Mouse (Mus musculus): ENCODE measurements around the gene Prrt2. TPM values are rescaled to one million over a fixed set of nuclear protein-coding genes. Genes with fewer than 3 reads are reported as not detected.

The Prrt2 gene
- total RNA-seq, 1 experiment: 0.36 TPM

GRCm38 (mm10) chr7:127018416-127019305 lies 2.4 kb downstream of the Prrt2 start:
- Histone ChIP-seq H3K4me3 (ENCODE audit: insufficient read depth in 1 of 2, low read depth in 1 of 2, low read length in 2 of 2, poor library complexity in 1 of 2, severe bottlenecking in 1 of 2) (no peak overlapping the region), H3K9ac (ENCODE audit: insufficient read depth, low read depth, low read length, poor library complexity, severe bottlenecking) (no peak overlapping the region), H3K4me1 (ENCODE audit: control insufficient read depth in 2 of 2, insufficient read depth in 2 of 2, low read length in 2 of 2, poor library complexity in 1 of 2) (peaks cover 4 to 16% of the 10 kb centered on the region in 2 experiments; a peak in 2 of 4 replicates), H3K27ac (ENCODE audit: insufficient read depth, low read depth, low read length, poor library complexity, severe bottlenecking) (no peak overlapping the region), H3K36me3 (ENCODE audit: control insufficient read depth, insufficient read depth, low read length, poor library complexity, severe bottlenecking) (peaks cover 25% of the 10 kb centered on the region), H3K9me3 (ENCODE audit: control insufficient read depth, insufficient read depth, low read depth, low read length) (no peaks in the 10 kb centered on the region)
- no peak for DNase-seq (ENCODE audit: low read depth, low spot score)
- in situ Hi-C loops (cut with MboI; ENCODE audit: low sequenced_read_pairs in 2 of 2, unreplicated experiment in 2 of 2): no loop called here
- no peak for TF ChIP-seq HCFC1 (IDR thresholded peaks at IDR 0.05; ENCODE audit: borderline replicate concordance, insufficient read depth, low read length)
- TF ChIP-seq CHD2 (IDR thresholded peaks at IDR 0.05; ENCODE audit: low read depth, low read length): no peak
- no peak for TF ChIP-seq ZNF384 (IDR thresholded peaks at IDR 0.05; ENCODE audit: low read depth, low read length)
- no peak for TF ChIP-seq MAFK (IDR thresholded peaks at IDR 0.05; ENCODE audit: insufficient read depth, low read depth, low read length)
- TF ChIP-seq ZC3H11A (IDR thresholded peaks at IDR 0.05; ENCODE audit: borderline replicate concordance, low read depth, low read length): no peak

DNA sequence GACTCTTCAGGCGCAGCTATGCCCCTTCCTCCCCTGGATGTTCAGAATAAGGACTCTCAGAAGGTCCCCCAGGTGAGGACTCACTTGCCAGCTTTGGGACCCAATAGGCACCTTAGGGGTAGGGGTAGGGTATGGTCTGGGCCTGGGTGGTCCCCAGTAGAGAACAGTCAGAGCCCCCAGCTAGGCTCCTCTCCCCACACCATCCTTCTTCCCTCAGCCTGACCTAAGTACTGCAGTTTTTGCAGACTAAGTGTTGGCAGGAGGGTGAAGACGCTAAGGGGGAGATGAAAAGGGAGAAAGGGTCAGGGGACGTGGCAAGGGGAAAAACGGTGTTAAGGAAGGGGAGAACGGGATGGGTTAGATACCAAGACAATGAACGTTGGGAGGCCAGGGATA lies 3.1 kb downstream of the Prrt2 start:
- H3K27ac ChIP-seq (ENCODE audit: insufficient read depth, low read depth, low read length, poor library complexity, severe bottlenecking): no peak overlapping the region
- no peaks in the 10 kb centered on the region for H3K9me3 ChIP-seq (ENCODE audit: control insufficient read depth, insufficient read depth, low read depth, low read length)
- no peak for DNase-seq (ENCODE audit: low read depth, low spot score)
- H3K4me3 ChIP-seq (ENCODE audit: insufficient read depth in 1 of 2, low read depth in 1 of 2, low read length in 2 of 2, poor library complexity in 1 of 2, severe bottlenecking in 1 of 2): no peak overlapping the region
- peaks cover 21% of the 10 kb centered on the region for H3K36me3 ChIP-seq (ENCODE audit: control insufficient read depth, insufficient read depth, low read length, poor library complexity, severe bottlenecking)
- 0 out of 2 replicates have a peak overlapping the region, but pooled peaks have one; percentile 14 for H3K9ac ChIP-seq (ENCODE audit: insufficient read depth, low read depth, low read length, poor library complexity, severe bottlenecking)
- H3K4me1 ChIP-seq (ENCODE audit: control insufficient read depth in 2 of 2, insufficient read depth in 2 of 2, low read length in 2 of 2, poor library complexity in 1 of 2): peaks cover 4 to 11% of the 10 kb centered on the region in 2 experiments; a peak in 3 of 4 replicates
- no peak for TF ChIP-seq CHD2 (IDR thresholded peaks at IDR 0.05; ENCODE audit: low read depth, low read length)
- no peak for TF ChIP-seq ZC3H11A (IDR thresholded peaks at IDR 0.05; ENCODE audit: borderline replicate concordance, low read depth, low read length)
- TF ChIP-seq ZNF384 (IDR thresholded peaks at IDR 0.05; ENCODE audit: low read depth, low read length): no peak
- no peak for TF ChIP-seq HCFC1 (IDR thresholded peaks at IDR 0.05; ENCODE audit: borderline replicate concordance, insufficient read depth, low read length)
- no peak for TF ChIP-seq MAFK (IDR thresholded peaks at IDR 0.05; ENCODE audit: insufficient read depth, low read depth, low read length)
- in situ Hi-C loops (cut with MboI; ENCODE audit: low sequenced_read_pairs in 2 of 2, unreplicated experiment in 2 of 2): no loop called here

GRCm38 (mm10) chr7:127016971-127017949 lies 3.8 kb downstream of the Prrt2 start, which contains the start of gene Pagr1a:
Pagr1a (minus strand) TSS chr7:127017352.
- peak within 1 kb of the TSS; percentile 95 for H3K9ac ChIP-seq (ENCODE audit: insufficient read depth, low read depth, low read length, poor library complexity, severe bottlenecking)
- TF ChIP-seq HCFC1 (IDR thresholded peaks at IDR 0.05; ENCODE audit: borderline replicate concordance, insufficient read depth, low read length): peak; percentile 93
- TF ChIP-seq ZNF384 (IDR thresholded peaks at IDR 0.05; ENCODE audit: low read depth, low read length): peak; percentile 76
- no peak for TF ChIP-seq ZC3H11A (IDR thresholded peaks at IDR 0.05; ENCODE audit: borderline replicate concordance, low read depth, low read length)
- H3K36me3 ChIP-seq (ENCODE audit: control insufficient read depth, insufficient read depth, low read length, poor library complexity, severe bottlenecking): peaks cover 14% of the 10 kb centered on the region
- H3K27ac ChIP-seq (ENCODE audit: insufficient read depth, low read depth, low read length, poor library complexity, severe bottlenecking): peak within 1 kb of the TSS; percentile 84
- H3K4me3 ChIP-seq (ENCODE audit: insufficient read depth in 1 of 2, low read depth in 1 of 2, low read length in 2 of 2, poor library complexity in 1 of 2, severe bottlenecking in 1 of 2): peak within 1 kb of the TSS; percentile 73 to 91
- peaks cover 4 to 9% of the 10 kb centered on the region in 2 experiments; a peak in 3 of 4 replicates for H3K4me1 ChIP-seq (ENCODE audit: control insufficient read depth in 2 of 2, insufficient read depth in 2 of 2, low read length in 2 of 2, poor library complexity in 1 of 2)
- peak; percentile 100 for DNase-seq (ENCODE audit: low read depth, low spot score)
- in situ Hi-C loops (cut with MboI; ENCODE audit: low sequenced_read_pairs in 2 of 2, unreplicated experiment in 2 of 2): no loop called here
- no peaks in the 10 kb centered on the region for H3K9me3 ChIP-seq (ENCODE audit: control insufficient read depth, insufficient read depth, low read depth, low read length)

- peaks cover 2 to 7% of the 10 kb centered on the region in 2 experiments; a peak in 3 of 4 replicates for H3K4me1 ChIP-seq (ENCODE audit: control insufficient read depth in 2 of 2, insufficient read depth in 2 of 2, low read length in 2 of 2, poor library complexity in 1 of 2)
- peaks cover 12% of the 10 kb centered on the region for H3K36me3 ChIP-seq (ENCODE audit: control insufficient read depth, insufficient read depth, low read length, poor library complexity, severe bottlenecking)
- DNase-seq (ENCODE audit: low read depth, low spot score): no peak
- H3K9ac ChIP-seq (ENCODE audit: insufficient read depth, low read depth, low read length, poor library complexity, severe bottlenecking): peak overlapping the region; percentile 95
- no peak for TF ChIP-seq CHD2 (IDR thresholded peaks at IDR 0.05; ENCODE audit: low read depth, low read length)
- no peak for TF ChIP-seq HCFC1 (IDR thresholded peaks at IDR 0.05; ENCODE audit: borderline replicate concordance, insufficient read depth, low read length)
- TF ChIP-seq ZNF384 (IDR thresholded peaks at IDR 0.05; ENCODE audit: low read depth, low read length): no peak
- no peak for TF ChIP-seq ZC3H11A (IDR thresholded peaks at IDR 0.05; ENCODE audit: borderline replicate concordance, low read depth, low read length)
- TF ChIP-seq MAFK (IDR thresholded peaks at IDR 0.05; ENCODE audit: insufficient read depth, low read depth, low read length): no peak
- peak overlapping the region; percentile 73 to 91 for H3K4me3 ChIP-seq (ENCODE audit: insufficient read depth in 1 of 2, low read depth in 1 of 2, low read length in 2 of 2, poor library complexity in 1 of 2, severe bottlenecking in 1 of 2)
- no peaks in the 10 kb centered on the region for H3K9me3 ChIP-seq (ENCODE audit: control insufficient read depth, insufficient read depth, low read depth, low read length)
- in situ Hi-C loops (cut with MboI; ENCODE audit: low sequenced_read_pairs in 2 of 2, unreplicated experiment in 2 of 2): no loop called here
- H3K27ac ChIP-seq (ENCODE audit: insufficient read depth, low read depth, low read length, poor library complexity, severe bottlenecking): peak overlapping the region; percentile 84
Observed at GRCm38 (mm10) chr7:127016486-127016938, 4.5 kb downstream of the Prrt2 start.

All from ES-E14 (cell line).